Mouse (Mus musculus): ENCODE measurements at regions not wholly inside any gene's neighbourhood (a gene's known extent, or its start where the extent isn't known, plus 50 kb on each side); places are given as distances from the start of the nearest gene placed in this dataset.

DNA sequence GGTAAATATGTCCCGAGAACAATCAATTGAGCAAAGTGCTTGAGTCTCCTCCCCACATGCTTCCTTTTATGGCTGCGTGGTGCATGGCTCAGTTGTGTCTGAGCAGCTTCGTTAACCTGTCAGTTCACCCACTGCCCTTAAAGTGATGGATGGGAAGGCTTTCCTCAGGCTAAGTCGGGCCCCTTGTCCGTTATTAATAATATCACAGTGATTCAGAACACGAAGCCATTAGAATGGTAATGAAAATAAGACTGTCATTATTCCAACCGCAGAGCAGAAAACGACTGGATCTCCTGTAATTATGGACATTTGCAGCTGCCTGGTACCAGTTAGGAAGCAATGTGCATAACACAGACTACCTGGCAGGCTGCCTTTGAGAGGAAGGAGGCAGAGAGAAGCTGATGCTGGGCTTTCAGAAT lies 375.9 kb downstream of the Med10 start:
- TF ChIP-seq POLR2A (IDR thresholded peaks at IDR 0.05; ENCODE audit: borderline replicate concordance, low read depth, low read length), result no peak
- TF ChIP-seq CTCF (IDR thresholded peaks at IDR 0.05; ENCODE audit: low read depth, low read length), result no peak
- no peak overlapping the region for H3K27ac ChIP-seq (ENCODE audit: insufficient read depth, low read depth, low read length)
- H3K4me1 ChIP-seq (ENCODE audit: control insufficient read depth, insufficient read depth, low read length), result no peaks in the 10 kb centered on the region
- H3K4me3 ChIP-seq (ENCODE audit: insufficient read depth, low read length), result no peak overlapping the region

DNA sequence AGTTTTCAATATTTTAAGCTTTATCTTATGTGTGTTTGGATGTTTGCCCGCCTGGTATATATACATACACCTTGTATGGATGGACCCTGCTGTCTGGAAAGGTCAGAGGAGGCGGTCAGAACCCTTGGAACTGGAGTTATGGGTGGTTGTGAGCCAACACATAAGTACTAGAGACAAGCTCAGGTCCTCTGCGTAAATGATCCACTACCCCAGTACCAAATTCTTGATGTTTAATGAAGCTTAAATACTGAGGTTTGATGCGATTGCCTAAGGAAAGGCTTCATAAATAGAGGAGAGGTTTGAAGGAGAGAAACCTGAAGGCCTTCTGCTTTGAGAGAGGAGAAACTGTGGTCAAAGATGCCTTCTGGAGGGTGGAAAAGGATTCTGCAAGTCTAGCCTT lies 388.8 kb downstream of the Med10 start:
- TF ChIP-seq POLR2A (IDR thresholded peaks at IDR 0.05; ENCODE audit: borderline replicate concordance, low read depth, low read length) (no peak), CTCF (IDR thresholded peaks at IDR 0.05; ENCODE audit: low read depth, low read length) (no peak)
- H3K4me3 ChIP-seq (ENCODE audit: insufficient read depth, low read length), result no peak overlapping the region
- H3K4me1 ChIP-seq (ENCODE audit: control insufficient read depth, insufficient read depth, low read length), result no peaks in the 10 kb centered on the region
- H3K27ac ChIP-seq (ENCODE audit: insufficient read depth, low read depth, low read length), result no peak overlapping the region

DNA sequence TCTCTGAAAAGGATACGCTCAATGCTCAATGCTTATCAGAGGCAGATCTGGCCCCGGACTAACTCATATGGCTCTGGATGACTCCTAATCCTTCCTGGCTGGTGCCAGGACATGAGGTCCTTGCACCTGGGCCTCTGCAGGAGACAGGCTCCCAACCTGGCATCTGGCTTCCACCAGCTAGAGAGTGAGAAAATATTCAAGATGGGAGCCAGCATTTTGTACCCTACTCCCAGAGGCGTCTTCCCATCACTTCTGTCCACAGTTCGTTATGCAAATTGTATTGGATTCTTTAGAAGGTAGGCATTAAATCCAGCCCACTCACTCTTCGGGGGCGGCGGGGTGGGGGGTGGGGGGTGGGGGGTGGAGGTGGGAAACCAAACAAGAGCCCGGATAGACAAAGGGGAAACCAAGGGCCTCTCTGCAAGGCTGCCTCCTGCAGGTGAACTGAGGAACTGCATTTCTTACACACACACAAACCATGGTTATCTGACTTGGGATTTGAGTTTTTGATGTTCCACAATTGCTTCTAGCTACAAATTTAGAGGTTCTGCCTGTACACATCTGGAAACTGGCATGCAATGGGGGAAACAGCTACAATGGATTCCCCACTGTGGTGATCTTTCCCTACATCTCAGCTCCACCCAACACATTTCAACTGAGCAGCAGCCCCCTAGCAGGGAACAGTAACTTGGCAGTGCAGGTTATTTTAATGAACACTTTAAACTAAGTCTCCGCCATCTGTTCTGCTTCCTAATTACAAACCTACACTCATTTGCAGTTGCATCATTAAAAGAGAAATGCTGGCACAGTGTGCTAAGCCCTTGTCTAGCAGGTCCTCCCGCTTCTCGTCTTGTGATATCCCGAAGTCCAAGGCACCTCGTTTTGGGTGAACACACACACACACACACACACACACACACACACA lies 390.2 kb downstream of the Med10 start:
- Histone ChIP-seq H3K27ac (ENCODE audit: insufficient read depth, low read depth, low read length) (no peak overlapping the region), H3K4me1 (ENCODE audit: control insufficient read depth, insufficient read depth, low read length) (no peaks in the 10 kb centered on the region), H3K4me3 (ENCODE audit: insufficient read depth, low read length) (no peak overlapping the region)
- TF ChIP-seq CTCF (IDR thresholded peaks at IDR 0.05; ENCODE audit: low read depth, low read length) (no peak), POLR2A (IDR thresholded peaks at IDR 0.05; ENCODE audit: borderline replicate concordance, low read depth, low read length) (no peak)

DNA sequence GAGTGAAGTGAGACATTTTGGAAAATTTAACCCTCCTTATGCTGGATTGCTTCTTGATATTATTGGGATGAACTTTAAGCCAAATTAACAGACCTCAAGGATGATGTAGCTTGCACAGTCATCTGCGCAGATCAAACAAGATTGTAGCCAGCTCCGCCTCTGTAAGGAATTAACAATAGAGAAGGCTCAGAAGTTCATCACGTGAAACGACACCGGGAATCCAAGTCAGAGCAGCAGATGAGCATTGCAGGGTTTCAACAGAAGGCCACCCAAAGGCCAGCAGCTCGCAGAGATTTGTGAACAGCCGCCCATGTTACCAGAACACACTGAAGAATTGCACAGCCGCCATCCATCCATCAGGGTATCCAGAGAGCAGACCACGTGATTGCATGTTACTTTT lies 391.1 kb downstream of the Med10 start:
- Histone ChIP-seq H3K27ac (ENCODE audit: insufficient read depth, low read depth, low read length) (no peak overlapping the region), H3K4me3 (ENCODE audit: insufficient read depth, low read length) (no peak overlapping the region), H3K4me1 (ENCODE audit: control insufficient read depth, insufficient read depth, low read length) (no peaks in the 10 kb centered on the region)
- no peak for TF ChIP-seq CTCF (IDR thresholded peaks at IDR 0.05; ENCODE audit: low read depth, low read length)

DNA sequence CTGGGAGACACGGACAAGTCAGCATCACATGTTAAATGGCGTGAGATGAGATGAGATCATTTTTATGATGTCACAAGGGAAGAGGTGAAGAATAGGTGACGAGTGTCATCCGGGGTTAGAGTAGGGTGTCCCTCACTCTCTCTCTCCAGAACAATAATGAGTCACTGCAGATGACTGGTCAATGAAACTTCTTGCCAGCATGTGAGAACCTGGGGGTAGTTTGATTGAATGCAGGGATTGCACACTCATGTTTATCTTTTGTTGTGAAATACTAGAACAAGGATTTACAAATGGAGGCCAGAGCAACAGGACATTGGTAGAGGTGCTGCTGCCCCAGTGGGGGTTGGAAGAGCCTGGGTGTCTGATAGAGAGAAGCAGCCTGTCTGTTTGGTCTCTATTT lies 393.7 kb downstream of the Med10 start:
- TF ChIP-seq POLR2A (IDR thresholded peaks at IDR 0.05; ENCODE audit: borderline replicate concordance, low read depth, low read length) (no peak), CTCF (IDR thresholded peaks at IDR 0.05; ENCODE audit: low read depth, low read length) (no peak)
- Histone ChIP-seq H3K4me3 (ENCODE audit: insufficient read depth, low read length) (no peak overlapping the region), H3K4me1 (ENCODE audit: control insufficient read depth, insufficient read depth, low read length) (no peaks in the 10 kb centered on the region), H3K27ac (ENCODE audit: insufficient read depth, low read depth, low read length) (no peak overlapping the region)

DNA sequence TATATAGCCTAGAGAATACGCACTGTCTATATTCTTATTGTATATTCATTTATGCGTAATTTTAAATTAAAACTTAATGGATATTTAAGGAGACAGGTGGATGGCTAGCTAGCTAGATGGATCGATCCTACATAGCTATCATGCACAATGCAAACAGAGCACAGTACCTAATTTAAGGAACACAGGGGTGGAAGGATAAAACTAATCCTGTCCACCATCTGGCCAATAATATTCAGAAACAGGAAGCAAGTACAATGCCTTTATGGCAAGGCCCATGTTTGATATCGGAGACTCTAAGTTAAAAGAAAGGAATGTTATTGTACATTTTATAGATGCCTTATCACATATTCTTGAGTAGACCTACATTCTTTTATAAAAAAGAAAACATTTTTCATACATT lies 396.4 kb downstream of the Med10 start:
- Histone ChIP-seq H3K4me3 (ENCODE audit: insufficient read depth, low read length) (no peak overlapping the region), H3K27ac (ENCODE audit: insufficient read depth, low read depth, low read length) (no peak overlapping the region), H3K4me1 (ENCODE audit: control insufficient read depth, insufficient read depth, low read length) (no peaks in the 10 kb centered on the region)
- no peak for TF ChIP-seq POLR2A (IDR thresholded peaks at IDR 0.05; ENCODE audit: borderline replicate concordance, low read depth, low read length)
- no peak for TF ChIP-seq CTCF (IDR thresholded peaks at IDR 0.05; ENCODE audit: low read depth, low read length)

DNA sequence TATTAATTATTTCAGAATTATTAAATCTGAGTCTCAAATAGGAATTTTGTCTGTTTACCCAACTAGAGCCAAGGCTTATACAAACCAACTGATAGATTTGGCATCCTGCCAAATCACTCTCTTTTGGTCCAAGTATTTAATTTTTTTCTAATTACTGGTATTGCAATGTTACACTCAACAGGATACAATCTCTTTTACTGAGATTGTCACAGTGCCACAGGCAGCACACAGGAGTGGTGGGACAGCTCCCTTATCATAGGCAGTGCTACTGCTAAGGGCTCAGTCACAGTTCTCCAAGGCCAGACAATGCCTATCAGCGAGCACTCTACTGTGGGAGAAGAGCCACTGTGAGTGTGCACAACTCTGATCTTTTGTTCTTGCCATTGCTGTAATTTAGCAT lies 396.9 kb downstream of the Med10 start:
- TF ChIP-seq POLR2A (IDR thresholded peaks at IDR 0.05; ENCODE audit: borderline replicate concordance, low read depth, low read length) (no peak), CTCF (IDR thresholded peaks at IDR 0.05; ENCODE audit: low read depth, low read length) (no peak)
- H3K4me1 ChIP-seq (ENCODE audit: control insufficient read depth, insufficient read depth, low read length), result no peaks in the 10 kb centered on the region
- H3K27ac ChIP-seq (ENCODE audit: insufficient read depth, low read depth, low read length), result no peak overlapping the region
- H3K4me3 ChIP-seq (ENCODE audit: insufficient read depth, low read length), result no peak overlapping the region

DNA sequence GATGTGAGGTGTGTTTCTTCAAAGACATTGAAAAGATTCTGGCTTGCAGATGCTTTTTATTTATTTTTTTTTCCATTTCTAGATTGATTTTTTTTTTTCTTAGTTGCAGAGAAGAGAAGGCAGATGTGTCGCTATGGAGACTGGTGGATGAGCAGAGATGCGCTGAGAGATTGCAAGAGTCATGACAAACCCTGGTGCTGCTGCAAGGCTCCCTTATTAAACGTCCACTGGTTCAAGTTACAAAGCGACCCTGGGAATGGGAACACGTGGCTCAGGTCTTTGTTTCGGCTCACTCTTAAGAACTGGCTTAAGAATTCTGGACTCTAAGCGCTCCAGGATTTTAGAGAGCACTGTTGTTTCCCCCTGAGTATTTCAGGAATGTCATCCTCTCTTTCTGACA lies 403.1 kb downstream of the Med10 start:
- TF ChIP-seq POLR2A (IDR thresholded peaks at IDR 0.05; ENCODE audit: borderline replicate concordance, low read depth, low read length) (no peak), CTCF (IDR thresholded peaks at IDR 0.05; ENCODE audit: low read depth, low read length) (no peak)
- Histone ChIP-seq H3K4me3 (ENCODE audit: insufficient read depth, low read length) (no peak overlapping the region), H3K4me1 (ENCODE audit: control insufficient read depth, insufficient read depth, low read length) (no peaks in the 10 kb centered on the region), H3K27ac (ENCODE audit: insufficient read depth, low read depth, low read length) (no peak overlapping the region)

DNA sequence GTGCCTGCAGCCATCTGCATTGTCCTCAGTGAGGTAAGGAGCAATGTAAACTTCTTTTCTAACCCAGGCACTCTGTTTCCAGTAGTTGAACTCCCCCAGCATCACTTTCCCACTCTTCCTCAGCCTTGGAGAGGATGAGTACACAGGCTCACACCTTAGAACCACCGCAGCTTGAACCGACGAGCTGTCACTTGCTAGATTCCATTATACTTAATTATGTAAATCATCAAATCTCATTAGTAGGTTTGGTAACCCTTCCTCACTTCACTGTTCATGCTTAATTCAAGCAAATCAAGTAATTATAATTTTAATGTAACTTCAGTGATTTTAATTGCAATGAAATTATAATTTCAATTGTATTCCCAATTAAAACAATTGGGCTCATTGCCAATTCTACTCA lies 408.0 kb downstream of the Med10 start:
- H3K27ac ChIP-seq (ENCODE audit: insufficient read depth, low read depth, low read length), result no peak overlapping the region
- H3K4me1 ChIP-seq (ENCODE audit: control insufficient read depth, insufficient read depth, low read length), result no peaks in the 10 kb centered on the region
- TF ChIP-seq CTCF (IDR thresholded peaks at IDR 0.05; ENCODE audit: low read depth, low read length) (no peak), POLR2A (IDR thresholded peaks at IDR 0.05; ENCODE audit: borderline replicate concordance, low read depth, low read length) (no peak)
- H3K4me3 ChIP-seq (ENCODE audit: insufficient read depth, low read length), result no peak overlapping the region

DNA sequence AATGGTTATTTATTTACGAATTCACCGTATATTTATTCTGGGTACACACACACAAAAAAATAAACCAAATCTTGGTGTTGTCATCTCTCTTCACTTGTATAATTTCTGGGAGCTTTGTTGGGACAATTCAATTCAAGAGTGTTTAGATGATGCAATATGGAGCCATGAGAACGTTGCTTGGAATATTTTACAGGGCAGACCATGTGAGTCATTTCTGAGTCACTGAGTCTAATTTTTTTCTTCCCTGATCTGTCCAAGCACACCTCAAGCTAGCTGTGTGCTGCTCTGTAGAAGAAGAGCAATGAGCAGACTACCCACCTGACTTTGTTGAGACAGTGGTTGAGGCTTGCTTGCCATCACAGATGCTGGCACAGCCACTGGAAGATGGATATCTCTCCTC lies 410.8 kb downstream of the Med10 start:
- no peak overlapping the region for H3K4me3 ChIP-seq (ENCODE audit: insufficient read depth, low read length)
- H3K4me1 ChIP-seq (ENCODE audit: control insufficient read depth, insufficient read depth, low read length), result no peaks in the 10 kb centered on the region
- TF ChIP-seq CTCF (IDR thresholded peaks at IDR 0.05; ENCODE audit: low read depth, low read length), result no peak
- no peak for TF ChIP-seq POLR2A (IDR thresholded peaks at IDR 0.05; ENCODE audit: borderline replicate concordance, low read depth, low read length)
- H3K27ac ChIP-seq (ENCODE audit: insufficient read depth, low read depth, low read length), result no peak overlapping the region
